In genomic region chr12:27338116-27338515, GRCm38 (mm10) we compare ENCODE assay signal across 8 mouse cellular contexts. TPM values are rescaled to one million over a fixed set of nuclear protein-coding genes. Genes with fewer than 3 reads are reported as not detected.
A peak's percentile ranks its signal among the peaks of the same experiment; 100 is the strongest.
DNase-seq lines count a peak whose midpoint lies in the region; ATAC-seq and TF ChIP-seq lines count a peak whose summit lies in the region.

No protein-coding gene starts in this region.

- peak overlapping the region; percentile 78 for H3K4me3 ChIP-seq in heart, embryonic 11.5 days (ENCODE audit: low read depth, low read length)
- H3K4me3 ChIP-seq in forebrain, postnatal 0 days (ENCODE audit: low read depth, low read length): peak overlapping the region; percentile 87
- H3K4me3 ChIP-seq in liver, embryonic 12.5 days: no peak overlapping the region

- no peaks in the 10 kb centered on the region for H3K9me3 ChIP-seq in heart, embryonic 11.5 days (replicated peaks; ENCODE audit: control insufficient read depth, low read length)
- H3K9me3 ChIP-seq in forebrain, postnatal 0 days (ENCODE audit: low read length): no peaks in the 10 kb centered on the region
- no peaks in the 10 kb centered on the region for H3K9me3 ChIP-seq in liver, embryonic 12.5 days (replicated peaks)

- H3K4me2 ChIP-seq in heart, embryonic 11.5 days: peak overlapping the region; percentile 86
- H3K4me2 ChIP-seq in forebrain, postnatal 0 days (ENCODE audit: low read depth): peak overlapping the region; percentile 73
- H3K4me2 ChIP-seq in liver, embryonic 12.5 days: peak overlapping the region; percentile 15; the same call in 1 of the 2 replicates

- H3K4me1 ChIP-seq in heart, embryonic 11.5 days (ENCODE audit: control insufficient read depth, insufficient read depth, low read length): no peaks in the 10 kb centered on the region
- peaks cover 10% of the 10 kb centered on the region; the same call in 1 of the 2 replicates for H3K4me1 ChIP-seq in forebrain, postnatal 0 days (ENCODE audit: insufficient read depth)
- H3K4me1 ChIP-seq in liver, embryonic 12.5 days: 0 out of 2 replicates have a peak, but pooled peaks cover 6% of the 10 kb centered on the region

- ATAC-seq in heart, embryonic 11.5 days (replicated peaks; ENCODE audit: insufficient number of reproducible peaks, low FRiP score, low TSS enrichment): no peak
- no peak for ATAC-seq in forebrain, postnatal 0 days
- no peak for ATAC-seq in liver, embryonic 12.5 days

- no peak for TF ChIP-seq CTCF in forebrain, postnatal 0 days (IDR thresholded peaks at IDR 0.05; ENCODE audit: low read depth)

- no peaks in the 10 kb centered on the region for H3K27me3 ChIP-seq in heart, embryonic 11.5 days (ENCODE audit: control insufficient read depth, insufficient read depth, low read length)
- no peaks in the 10 kb centered on the region for H3K27me3 ChIP-seq in forebrain, postnatal 0 days (ENCODE audit: insufficient read depth, low read length)
- peaks cover 56% of the 10 kb centered on the region for H3K27me3 ChIP-seq in liver, embryonic 12.5 days (replicated peaks)

- no peak for DNase-seq in heart, adult 18-20 months
- DNase-seq in Muller cell, postnatal 12 days (ENCODE audit: inconsistent ontology term): peak; percentile 20
- DNase-seq in forebrain, postnatal 0 days: peak; percentile 75
- no peak for DNase-seq in spleen, postnatal 14 days (ENCODE audit: low spot score in 2 of 2)
- no peak for DNase-seq in adrenal gland, postnatal 4 days (ENCODE audit: low spot score in 2 of 2)
- DNase-seq in urinary bladder, adult 18-20 months (ENCODE audit: low spot score in 2 of 2): no peak

- no peak overlapping the region for H3K27ac ChIP-seq in heart, embryonic 11.5 days (ENCODE audit: low read depth, low read length)
- peak overlapping the region; percentile 98 for H3K27ac ChIP-seq in forebrain, postnatal 0 days (ENCODE audit: low read depth, low read length)
- no peak overlapping the region for H3K27ac ChIP-seq in liver, embryonic 12.5 days

- 15% methylated on average over 12 of the region's 12 CpGs for WGBS in heart, embryonic 11.5 days (ENCODE audit: insufficient replicate concordance)
- 4% methylated on average over 12 of the region's 12 CpGs for WGBS in forebrain, postnatal 0 days
- 21% methylated on average over 12 of the region's 12 CpGs for WGBS in liver, embryonic 12.5 days (ENCODE audit: insufficient replicate concordance)

- no peaks in the 10 kb centered on the region; the same call in 1 of the 2 replicates for H3K36me3 ChIP-seq in heart, embryonic 11.5 days (ENCODE audit: control insufficient read depth, insufficient read depth, low read length)
- H3K36me3 ChIP-seq in forebrain, postnatal 0 days (ENCODE audit: insufficient read depth): peaks cover 9% of the 10 kb centered on the region; the same call in 1 of the 2 replicates
- H3K36me3 ChIP-seq in liver, embryonic 12.5 days: no peaks in the 10 kb centered on the region

- no peak overlapping the region for H3K9ac ChIP-seq in heart, embryonic 11.5 days (ENCODE audit: low read depth, low read length)
- H3K9ac ChIP-seq in forebrain, postnatal 0 days: peak overlapping the region; percentile 99
- no peak overlapping the region for H3K9ac ChIP-seq in liver, embryonic 12.5 days

RNA-seq across cellular contexts. Expression of gene Sox11, which starts 4.3 kb away (rescaled TPM):
- 36.5 and 43.6 TPM in 2 replicates for polyA plus RNA-seq in heart, embryonic 11.5 days (2014; fragmentation: Nextera tagmentation; extraction: Ambion mirVana)
- total RNA-seq in heart, adult 18-20 months (2021): not detected
- 216 and 297 TPM in 2 replicates for total RNA-seq in forebrain, postnatal 0 days (2014; rRNA removed)
- polyA plus RNA-seq in forebrain, postnatal 0 days (2015; fragmentation: Nextera tagmentation; extraction: Ambion mirVana): 245 and 288 TPM in 2 replicates
- polyA plus RNA-seq in liver, embryonic 12.5 days (2016; fragmentation: Nextera tagmentation; extraction: Ambion mirVana): 5.6 and 6.0 TPM in 2 replicates
- 1 to 10 TPM; 5.5 to 9.5 TPM for total RNA-seq in adrenal gland, postnatal 4 days (2021)

Comparison
In these comparisons a context has a peak if more than half of its experiments do, and no peak if none do; other contexts are left out.
1. H3K4me2 ChIP-seq: peak in every context shown above with its lines; median percentile 86 in heart, embryonic 11.5 days; 73 in forebrain, postnatal 0 days; 15 in liver, embryonic 12.5 days.
2. DNase-seq: peak in Muller cell, postnatal 12 days (single experiment) and forebrain, postnatal 0 days (single experiment); none in heart, adult 18-20 months (0 of 2), spleen, postnatal 14 days (0 of 2), adrenal gland, postnatal 4 days (0 of 2) and urinary bladder, adult 18-20 months (0 of 2).
3. RNA of gene Sox11, which starts 4.3 kb away (total RNA-seq): 216 to 297 TPM in forebrain, postnatal 0 days; 5.5 to 9.5 TPM in adrenal gland, postnatal 4 days and not detected in heart, adult 18-20 months; every median in the first group is over 10 times any median in the second.